Mouse (Mus musculus): ENCODE measurements around the gene Luzp1.

Luzp1 gene

DNA sequence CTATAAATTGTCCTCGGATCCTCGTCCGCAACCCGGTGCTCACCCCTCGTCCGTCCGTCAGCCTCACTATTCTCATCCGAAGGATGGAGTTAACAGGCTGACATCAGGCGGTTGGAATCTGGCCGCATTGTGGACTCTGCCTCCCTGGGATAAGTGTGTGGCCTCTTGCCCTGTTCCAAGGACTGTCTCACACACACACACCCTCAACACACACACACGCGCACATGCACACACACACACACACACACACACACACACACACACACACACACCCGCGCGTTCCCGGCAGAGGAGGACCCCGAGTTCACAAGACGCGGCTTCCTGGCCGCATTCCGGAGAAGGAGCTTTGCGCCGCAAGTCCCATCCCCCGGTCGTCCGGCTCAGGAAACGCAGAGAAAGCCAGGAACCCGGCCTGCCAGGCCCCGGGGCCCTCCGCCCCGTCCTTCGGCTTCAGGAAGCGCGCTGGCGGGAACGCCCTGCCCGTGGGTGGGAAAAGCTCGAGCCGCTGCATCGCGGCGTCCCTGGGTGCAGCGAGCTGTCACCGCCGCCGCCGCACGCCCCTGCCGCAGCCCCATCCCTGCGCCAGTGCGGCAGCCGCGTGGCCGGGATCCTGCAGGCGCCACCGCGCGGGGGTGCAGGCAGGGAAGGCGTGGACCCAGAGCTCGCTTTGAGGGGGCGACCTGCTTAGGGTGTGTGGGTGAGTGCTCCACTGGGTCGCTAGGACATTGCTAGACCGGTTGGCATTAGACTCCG, 7.3 kb upstream of the Luzp1 start, which contains the start of gene 6030445D17Rik:
6030445D17Rik (plus strand) TSS at position 165 of the 753 bp plus-strand sequence.
- peak; percentile 58 to 64 for DNase-seq (ENCODE audit: low spot score in 2 of 2)

DNA sequence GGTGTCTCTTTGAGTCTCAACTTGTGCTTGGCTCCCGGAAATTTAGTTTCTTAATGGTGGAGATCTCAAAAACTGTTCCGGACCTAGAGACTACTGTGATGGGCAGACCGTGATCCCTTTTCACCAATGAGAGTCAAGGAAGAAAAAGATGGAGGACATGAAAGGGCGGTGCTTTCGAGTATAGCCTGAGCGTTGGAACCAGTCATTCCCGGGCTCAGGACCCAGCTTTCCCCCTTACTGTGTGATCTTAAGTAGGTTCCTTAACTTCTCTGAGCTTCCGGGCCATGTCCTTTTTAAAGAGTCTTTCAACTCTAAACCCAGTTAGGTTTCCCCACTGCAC, 6.8 kb upstream of the Luzp1 start:
- peak; percentile 18 to 41 for DNase-seq (ENCODE audit: low spot score in 2 of 2)

DNA sequence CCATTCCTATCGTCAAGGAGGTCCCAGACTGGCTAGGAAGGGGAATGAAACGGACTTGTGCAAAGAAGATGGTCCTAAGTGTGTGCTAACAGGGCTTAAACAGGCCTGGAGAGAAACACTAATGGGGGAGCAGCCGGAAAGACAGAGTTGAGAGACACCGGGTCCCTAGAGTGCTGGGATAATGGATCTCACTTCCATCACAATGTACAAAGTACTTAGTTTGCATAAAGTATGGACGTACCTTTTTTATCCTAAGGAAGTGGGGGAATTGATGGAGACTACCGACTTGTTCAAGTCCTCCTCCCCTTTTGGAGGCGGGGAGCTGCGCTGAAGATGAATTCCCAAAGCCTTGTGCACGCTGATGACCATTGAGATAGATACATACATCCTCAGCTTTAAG, 6.1 kb upstream of the Luzp1 start:
- no peak for DNase-seq (ENCODE audit: low spot score in 2 of 2)

DNA sequence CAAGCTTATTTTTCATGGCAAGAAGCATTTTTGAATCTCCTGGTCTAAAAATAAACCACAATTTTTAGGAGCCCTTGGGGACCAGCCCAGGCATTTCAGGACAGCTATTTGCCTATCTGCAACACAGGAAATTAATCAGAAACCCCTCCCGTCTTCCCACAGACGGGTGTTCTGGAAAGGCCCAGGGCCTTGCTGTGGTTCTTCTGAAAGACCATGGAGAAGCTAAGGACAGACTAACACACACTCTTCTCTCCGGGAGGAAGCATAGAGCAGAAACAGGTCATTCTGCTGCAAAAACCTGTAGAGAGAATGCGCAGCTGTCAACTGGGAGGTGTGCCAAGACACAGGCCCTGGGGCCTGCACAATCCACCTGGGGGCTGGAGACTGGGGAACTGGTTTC, 3.3 kb upstream of the Luzp1 start:
- peak in 1 of 2 experiments; percentile 8 for DNase-seq (ENCODE audit: low spot score in 2 of 2)

DNA sequence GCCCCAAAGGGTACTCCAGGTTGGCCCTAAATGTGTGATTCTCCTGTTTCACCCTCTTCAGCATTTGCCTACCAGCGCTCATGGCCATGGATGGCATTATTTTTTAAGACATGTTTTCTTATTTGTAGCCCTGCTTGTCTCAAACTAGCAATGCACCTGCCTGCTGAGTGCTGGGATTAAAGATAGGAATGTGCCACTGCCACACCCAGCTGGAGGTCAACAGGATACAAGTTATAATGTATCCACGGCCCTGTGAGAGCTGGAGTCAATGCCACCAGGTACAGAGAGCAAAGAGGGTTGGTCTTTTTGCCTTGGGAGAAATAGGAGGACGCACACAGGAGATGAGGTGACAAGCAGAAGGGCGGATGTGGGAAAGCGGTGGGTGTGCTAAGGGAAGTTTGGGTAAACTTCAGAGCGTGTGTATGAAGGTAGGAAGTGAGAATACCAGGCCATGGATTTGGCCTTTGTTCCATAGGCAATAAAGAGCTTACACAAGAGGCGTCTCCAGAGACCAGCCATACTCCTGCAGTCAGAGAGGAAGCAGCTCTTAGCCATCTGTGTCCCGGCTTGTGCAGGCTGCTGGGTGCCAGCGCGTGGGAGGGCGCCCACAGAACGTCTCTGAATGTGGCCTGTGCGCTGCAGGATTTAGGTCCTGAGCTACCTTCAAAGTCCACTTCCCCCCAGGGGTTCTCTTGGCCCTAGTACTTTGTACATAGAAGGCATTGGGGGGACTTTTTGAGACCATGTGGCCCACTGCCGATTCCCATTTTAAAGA, 821 bp upstream of the Luzp1 start:
- DNase-seq (ENCODE audit: low spot score in 2 of 2), result peak; percentile 62 to 77

DNA sequence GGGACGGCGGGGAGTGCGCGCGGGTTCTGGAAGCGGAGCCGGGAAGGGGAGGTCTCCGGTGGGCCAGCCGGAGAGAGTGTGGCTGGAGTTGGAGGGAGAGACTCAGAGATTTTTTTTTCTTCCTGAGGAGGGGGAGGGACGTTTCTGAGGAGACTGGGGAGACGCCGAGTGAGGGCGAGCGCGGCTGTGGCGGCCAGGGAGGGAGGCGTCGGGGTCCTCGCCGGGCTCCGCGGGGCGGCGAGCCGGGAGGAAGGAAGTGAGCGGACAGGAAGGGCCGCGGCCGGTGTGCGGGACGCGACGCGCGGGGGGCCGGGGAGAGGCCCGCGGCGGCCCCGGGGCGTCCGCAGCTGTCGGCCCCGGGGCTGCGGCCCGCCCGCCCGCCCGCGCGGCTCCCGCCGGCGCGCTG, 383 bp downstream of the Luzp1 start:
- peak in 1 of 2 experiments; percentile 9 for DNase-seq (ENCODE audit: low spot score in 2 of 2)

DNA sequence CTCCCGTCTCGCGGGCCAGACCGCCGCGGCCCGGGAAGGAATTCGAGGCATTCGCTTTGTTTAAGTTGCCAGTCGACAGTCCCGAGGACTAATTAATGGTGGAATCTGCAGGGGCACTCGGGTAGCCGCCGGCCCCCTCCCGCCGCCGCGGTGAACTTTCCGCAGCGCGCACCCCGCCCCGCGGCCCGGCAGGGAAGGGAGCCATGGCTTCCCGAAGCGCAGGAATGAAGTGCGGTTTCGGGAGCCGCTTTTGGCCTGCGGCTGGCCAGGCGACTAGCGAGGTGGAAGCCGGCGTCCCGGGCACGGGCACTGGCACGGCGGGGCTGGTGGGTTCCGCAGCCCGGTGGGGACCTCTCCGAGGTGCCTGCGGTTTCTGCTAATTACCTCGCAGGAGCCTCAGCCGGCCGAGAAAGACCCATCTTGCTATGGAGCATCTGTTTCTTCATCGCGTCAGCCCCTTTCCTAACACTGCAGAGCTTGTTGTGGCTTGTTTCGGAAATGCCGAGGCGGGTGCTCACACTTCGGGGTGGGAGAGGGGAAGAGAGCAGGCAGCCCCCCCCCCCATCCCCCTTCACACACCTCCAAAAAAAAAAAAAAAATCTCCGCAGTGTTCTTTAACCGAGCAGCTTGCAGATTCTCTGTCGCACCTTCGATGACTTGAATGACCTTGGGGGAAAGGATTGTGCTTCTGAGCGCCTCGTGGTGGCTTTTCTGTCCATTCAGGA, 948 bp downstream of the Luzp1 start:
- peak; percentile 43 to 57 for DNase-seq (ENCODE audit: low spot score in 2 of 2)

DNA sequence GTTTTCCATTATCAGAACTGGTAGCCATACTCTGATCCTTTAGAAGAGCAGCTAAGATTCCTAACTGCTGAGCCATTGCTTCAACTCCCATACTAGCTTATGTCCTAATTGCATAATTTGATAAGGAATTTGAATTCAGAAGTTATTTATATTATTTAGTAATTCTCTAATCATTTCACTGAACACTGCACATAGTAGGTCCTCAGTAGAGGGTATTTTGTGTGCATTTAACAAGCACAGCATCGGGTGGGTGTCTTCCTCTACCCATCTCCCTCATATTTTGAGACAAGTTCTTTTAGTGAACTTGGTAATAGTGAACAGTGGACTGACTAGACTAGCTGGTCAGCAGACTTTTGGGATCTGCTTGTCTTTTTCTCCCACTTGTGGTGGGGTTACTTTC, 7.1 kb downstream of the Luzp1 start:
- no peak for DNase-seq (ENCODE audit: low spot score in 2 of 2)

DNA sequence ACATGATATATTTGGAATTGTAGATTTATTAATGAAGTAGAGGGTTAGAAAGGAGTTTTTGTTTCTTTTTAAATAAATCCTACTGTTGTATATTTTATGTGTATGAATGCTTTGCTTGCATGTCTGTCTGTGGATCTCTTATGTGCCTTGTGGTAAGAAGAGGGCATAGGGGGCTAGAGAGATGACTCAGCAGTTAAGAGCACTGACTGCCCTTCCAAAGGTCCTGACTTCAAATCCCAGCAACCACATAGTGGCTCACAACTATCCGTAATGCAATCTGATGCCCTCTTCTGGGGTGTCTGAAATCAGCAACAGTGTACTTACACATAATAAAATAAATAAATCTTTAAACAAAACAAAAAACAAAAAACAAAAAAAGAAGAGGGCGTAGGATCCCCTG, 17.0 kb downstream of the Luzp1 start:
- DNase-seq (ENCODE audit: low spot score in 2 of 2), result no peak

DNA sequence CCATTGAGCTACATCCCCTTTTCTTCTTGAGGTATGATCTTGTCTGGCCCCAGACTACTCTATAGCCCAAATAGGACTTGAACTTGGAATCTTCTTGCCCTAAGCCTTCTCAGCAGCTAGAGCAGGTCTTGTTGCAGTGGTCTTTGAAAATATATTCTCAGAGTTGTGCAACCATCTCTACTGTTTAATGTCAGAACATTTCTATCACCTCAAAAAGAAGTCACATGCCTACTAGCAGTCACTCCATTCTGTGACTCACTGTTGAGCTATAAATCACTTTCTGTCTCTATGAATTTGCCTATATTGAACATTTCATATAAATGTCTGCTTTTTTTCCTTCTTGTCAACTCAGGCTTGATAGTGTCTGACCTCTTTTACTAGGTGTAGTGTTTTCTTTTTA, 26.4 kb downstream of the Luzp1 start:
- no peak for DNase-seq (ENCODE audit: low spot score in 2 of 2)

DNA sequence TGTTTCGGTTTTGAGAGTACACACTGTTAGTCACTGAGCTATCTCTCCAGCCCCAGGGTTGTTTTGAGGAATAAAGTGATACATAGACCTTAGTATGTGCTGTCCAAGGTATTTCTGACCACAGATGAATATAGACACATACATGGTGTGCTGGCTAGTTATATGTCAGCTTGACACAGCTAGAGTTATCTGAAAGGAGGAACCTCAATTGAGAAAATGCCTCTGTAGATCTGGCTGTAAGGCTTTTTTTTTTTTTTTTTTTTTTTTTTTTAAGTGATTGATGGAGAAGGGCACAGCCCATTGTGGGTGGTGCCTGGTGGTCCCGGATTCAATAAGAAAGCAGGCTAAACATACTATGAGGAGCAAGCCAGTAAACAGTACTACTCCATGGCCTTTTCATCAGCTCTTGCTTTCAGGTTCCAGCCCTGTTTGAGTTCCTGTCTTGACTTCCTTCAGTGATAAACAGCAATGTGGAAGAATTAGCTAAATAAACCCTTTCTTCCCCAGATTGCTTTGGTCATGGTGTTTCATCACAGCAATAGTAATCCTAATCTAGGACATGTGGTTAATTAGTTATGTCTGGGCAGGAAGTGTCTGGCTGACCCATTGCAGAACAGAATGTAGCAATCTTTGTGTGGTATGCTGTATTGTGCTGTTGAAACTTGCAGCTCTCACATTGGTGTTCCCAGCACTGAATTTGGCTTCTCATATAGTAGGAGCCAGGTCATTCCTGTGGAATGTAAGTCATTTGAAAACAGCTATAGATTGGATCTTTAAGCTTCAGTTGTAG, 36.1 kb downstream of the Luzp1 start:
- no peak for DNase-seq (ENCODE audit: low spot score in 2 of 2)

DNA sequence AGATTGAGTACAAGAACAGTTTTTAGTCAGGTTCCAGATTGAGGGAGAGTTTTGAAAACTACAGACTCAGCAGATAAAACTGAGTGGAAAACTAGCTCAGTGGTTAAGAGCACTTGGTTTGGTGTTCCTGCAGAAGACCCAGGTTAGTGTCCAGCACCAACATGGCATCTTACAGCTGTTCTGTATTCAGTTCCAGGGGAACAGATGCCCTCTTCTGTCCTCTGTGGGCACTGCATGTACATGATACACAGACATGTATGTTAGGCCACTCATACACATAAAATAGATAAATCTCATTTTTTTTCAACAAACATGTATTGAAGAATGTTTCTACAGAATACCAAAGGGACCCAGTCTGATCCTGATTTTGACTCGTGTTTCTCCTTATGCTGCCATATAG, 40.3 kb downstream of the Luzp1 start:
- no peak for DNase-seq (ENCODE audit: low spot score in 2 of 2)

DNA sequence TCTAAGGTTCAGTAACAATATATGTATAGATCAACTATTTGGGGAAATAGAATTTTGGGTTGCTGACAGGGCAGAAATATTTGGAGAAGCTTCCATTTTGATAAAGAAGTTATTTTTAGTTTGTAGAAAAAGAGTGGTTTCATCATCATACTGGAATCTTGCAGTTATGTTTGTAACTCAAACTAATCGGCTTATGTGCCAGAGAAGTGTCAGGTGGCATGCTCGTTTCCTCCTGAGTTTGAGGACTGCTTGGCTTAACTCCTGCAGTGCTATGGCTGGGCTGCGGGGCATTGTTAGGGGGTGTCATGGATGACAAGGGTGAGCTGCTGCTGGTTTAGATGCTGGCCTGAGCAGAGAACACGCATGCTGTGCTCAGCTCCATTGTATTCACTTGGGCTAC, 42.1 kb downstream of the Luzp1 start:
- DNase-seq (ENCODE audit: low spot score in 2 of 2), result no peak

DNA sequence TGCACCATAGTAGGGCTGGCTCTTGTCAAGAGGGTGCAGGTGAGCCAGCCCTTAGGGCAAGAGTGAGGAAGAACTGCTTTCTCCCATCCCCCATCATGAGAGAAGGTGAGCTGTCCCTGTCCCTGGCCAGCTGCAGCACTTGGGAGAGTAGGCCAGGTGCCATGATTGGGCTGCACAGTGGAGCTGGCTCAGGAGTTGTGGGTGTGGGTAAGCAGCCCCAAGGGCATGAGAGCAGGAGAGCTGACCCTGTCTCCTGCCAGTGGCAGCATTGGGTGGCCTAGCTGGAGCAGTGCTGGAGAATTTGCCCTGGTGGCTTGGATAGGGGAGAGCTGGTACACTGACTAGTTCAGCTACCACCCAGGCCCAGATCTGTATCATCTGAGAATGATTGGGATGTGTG, 43.3 kb downstream of the Luzp1 start:
- no peak for DNase-seq (ENCODE audit: low spot score in 2 of 2)

DNA sequence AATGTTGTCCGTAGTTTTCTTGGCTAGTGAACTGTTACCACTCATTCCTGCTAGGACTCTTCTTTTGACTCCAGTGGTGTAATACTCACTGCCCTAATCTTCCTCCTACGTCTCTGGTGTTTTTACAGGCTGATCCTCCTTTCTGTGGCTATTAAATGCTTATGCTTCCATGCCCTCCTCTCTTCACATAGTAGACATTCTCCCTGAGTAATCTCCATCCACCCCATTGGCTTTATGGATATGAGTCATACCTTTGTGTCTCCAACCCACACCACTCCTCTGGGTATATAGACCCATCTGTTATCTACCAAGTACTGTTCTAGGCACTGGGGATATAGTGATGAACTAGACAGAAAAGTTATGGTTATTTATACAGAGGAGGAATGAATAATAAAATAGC, 48.6 kb downstream of the Luzp1 start:
- no peak for DNase-seq (ENCODE audit: low spot score in 2 of 2)

DNA sequence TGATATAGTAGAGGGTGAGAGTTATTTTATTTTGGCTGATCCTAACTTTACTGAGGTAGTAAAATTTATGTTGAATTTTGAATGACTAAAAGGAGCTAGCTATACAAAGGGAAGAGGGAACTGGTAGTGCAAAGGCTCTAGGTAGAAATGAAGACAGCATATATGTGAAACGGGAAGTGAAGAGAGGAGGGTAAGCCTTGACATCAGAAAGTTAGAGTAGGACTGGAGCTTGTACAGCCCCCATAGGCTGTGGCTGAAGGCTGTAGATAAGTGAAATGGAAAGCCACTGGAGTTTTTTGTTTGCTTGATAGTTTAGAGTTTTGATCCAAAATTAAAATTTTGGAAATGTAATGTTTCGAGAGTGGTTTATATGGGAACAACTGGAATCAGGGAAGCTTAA, 49.0 kb downstream of the Luzp1 start:
- no peak for DNase-seq (ENCODE audit: low spot score in 2 of 2)

DNA sequence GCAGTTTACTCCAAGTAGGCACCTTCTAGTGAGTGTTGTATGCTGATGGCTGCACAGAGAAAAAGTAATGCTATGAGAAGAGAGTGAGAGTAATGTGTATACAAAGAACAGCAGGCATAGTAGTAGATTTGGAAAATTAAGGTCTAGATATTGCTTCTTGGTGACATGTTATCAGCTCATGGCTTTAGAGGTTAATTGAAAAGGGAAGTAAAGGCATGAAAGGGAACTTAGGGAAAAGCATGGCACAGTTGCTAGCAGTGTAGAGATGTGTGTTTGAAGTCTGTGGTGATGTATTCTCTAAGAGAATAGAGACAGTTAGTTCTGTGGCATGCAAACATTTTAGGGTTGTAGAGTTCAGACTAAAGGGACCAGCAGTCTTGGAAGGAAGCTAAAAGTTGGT, 50.3 kb downstream of the Luzp1 start:
- DNase-seq (ENCODE audit: low spot score in 2 of 2), result no peak

DNA sequence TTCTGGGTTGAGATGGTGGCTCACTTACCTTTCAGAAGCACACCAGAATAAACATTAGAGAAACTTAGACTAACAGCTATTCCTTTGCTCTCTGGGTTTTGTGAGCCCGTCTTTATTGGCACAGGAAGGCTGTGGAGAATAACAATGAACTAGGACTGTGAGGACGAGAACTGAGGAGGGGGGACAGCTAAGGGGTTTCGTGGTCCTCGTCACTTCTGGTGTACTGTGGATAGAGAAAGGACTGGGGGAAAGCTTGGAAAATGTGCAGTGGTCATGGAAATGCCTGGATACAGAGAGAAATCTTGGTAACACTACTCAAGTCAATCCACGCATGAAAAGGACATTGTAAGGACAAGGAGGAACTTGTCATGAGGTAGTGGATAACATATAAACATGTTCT, 52.3 kb downstream of the Luzp1 start:
- DNase-seq (ENCODE audit: low spot score in 2 of 2), result no peak

DNA sequence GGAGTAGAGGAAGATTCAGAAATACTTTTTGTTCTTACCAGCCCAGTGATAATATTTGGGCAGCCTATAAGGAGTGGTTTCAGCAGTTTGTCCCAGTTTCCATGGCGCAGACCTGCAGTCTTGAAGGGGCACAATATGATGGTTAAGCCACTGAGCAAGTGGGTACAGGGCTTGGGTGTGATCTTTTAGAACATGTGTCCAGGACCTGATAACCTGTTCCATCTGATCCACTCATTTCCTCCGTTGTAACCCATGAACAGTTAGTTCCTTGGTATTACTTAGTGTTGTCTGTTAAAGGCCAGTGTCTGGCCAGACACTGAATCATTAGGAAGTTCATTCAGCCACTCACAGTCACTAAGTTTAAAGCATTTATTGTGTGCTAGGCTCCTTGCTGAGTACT, 54.7 kb downstream of the Luzp1 start:
- no peak for DNase-seq (ENCODE audit: low spot score in 2 of 2)

DNA sequence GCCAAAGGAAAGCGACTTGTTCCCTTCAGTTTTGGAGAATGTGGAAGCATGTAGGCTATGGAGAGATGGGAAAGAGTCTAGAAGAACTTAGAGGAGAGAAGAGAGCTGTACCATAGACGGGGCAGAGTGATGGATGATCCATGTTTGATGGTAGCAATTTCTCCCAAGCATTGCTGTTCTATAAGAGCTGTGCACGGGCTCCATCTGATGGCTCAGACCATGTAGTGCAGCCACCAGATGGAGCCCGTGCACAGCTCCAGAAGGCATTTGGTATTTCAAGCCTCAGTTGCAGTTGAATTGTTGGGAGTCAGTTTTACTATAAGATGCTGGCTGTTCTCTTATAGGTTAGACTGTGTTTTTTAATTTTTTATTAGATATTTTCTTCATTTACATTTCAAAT, 56.9 kb downstream of the Luzp1 start:
- DNase-seq (ENCODE audit: low spot score in 2 of 2), result peak; percentile 65 to 69

DNA sequence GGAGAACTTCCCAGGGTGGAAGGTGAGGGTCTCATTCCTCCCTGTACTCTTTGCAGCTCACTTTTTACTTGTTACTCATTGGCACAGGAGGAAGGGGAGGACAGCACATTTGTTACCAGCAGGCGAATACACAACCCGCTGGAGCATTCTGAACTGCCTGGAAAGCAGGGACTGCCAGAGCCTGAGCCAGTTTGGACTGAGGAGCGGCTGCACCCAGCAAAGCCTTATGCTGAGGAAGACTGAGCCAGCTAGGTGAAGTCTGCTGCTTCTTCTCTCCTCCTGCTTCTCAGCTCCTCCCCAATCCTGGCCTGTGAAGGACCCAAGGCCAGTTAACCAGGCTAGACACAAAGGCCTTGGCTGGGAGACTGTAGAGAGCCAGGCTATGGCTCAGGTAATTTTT, 75.6 kb downstream of the Luzp1 start:
- DNase-seq (ENCODE audit: low spot score in 2 of 2), result no peak
